Mouse (Mus musculus) midbrain, embryonic 16.5 days (tissue): ENCODE data around the gene Gm4981. TPM values are rescaled to one million over a fixed set of nuclear protein-coding genes. Genes with fewer than 3 reads are reported as not detected.
"Not testable (repeated sequence)": the region's sequence is repeated elsewhere in the genome, so short reads cannot be mapped to it uniquely, and the experiment has no call there.

ENCODE experiments used
- ATAC-seq: fragments of 200-750 bp; cut with Nextera tagmentation; 2 replicates; pipeline ENCODE4 v1.8.0; 2017; ENCODE audit warnings: moderate TSS enrichment
- H3K27ac ChIP-seq: fragments of 300-500 bp; sonication (generic); 2 replicates; pipeline ENCODE4 v1.5.1; 2014; ENCODE audit warnings: mild to moderate bottlenecking, low read length, mixed read lengths
- H3K27me3 ChIP-seq: fragments of 300-500 bp; sonication (generic); 2 replicates; pipeline ENCODE4 v1.6.1; 2014; ENCODE audit warnings: low read depth, low read length, mixed read lengths; ENCODE audit not compliant: control insufficient read depth, insufficient read depth
- H3K36me3 ChIP-seq: fragments of 300-500 bp; sonication (generic); 2 replicates; pipeline ENCODE4 v1.6.1; 2014; ENCODE audit warnings: mild to moderate bottlenecking, low read length, moderate library complexity, mixed read lengths; ENCODE audit not compliant: control insufficient read depth, insufficient read depth
- H3K4me1 ChIP-seq: fragments of 300-500 bp; sonication (generic); 2 replicates; pipeline ENCODE4 v1.6.1; 2014; ENCODE audit warnings: mild to moderate bottlenecking, low read length, mixed read lengths; ENCODE audit not compliant: control insufficient read depth, insufficient read depth
- H3K4me2 ChIP-seq: fragments of 300-500 bp; sonication (generic); 2 replicates; pipeline ENCODE4 v1.6.1; 2014; ENCODE audit warnings: mild to moderate bottlenecking, low read length, mixed read lengths
- H3K4me3 ChIP-seq: fragments of 300-500 bp; sonication (generic); 2 replicates; pipeline ENCODE4 v1.5.1; 2014; ENCODE audit warnings: low read depth, mild to moderate bottlenecking, low read length, moderate library complexity, mixed read lengths
- H3K9ac ChIP-seq: fragments of 300-500 bp; sonication (generic); 2 replicates; pipeline ENCODE4 v1.6.1; 2014; ENCODE audit warnings: low read depth, low read length, mixed read lengths
- H3K9me3 ChIP-seq: fragments of 300-500 bp; sonication (generic); replicated peaks from 2 replicates; pipeline ENCODE4 v1.6.1; 2014; ENCODE audit warnings: mild to moderate bottlenecking, low read length, mixed read lengths; ENCODE audit not compliant: control insufficient read depth, poor library complexity, severe bottlenecking
- WGBS: fragments of 180-500 bp; shearing (Covaris S2); extraction: QIAGEN DNeasy Blood & Tissue Kit; methylation state at CpG from one replicate; pipeline ENCODE4 v1.1.7; 2014; 5-methylcytosine and 5-hydroxymethylcytosine counted together
- polyA plus RNA-seq: library from polyadenylated mRNA; unstranded; fragments of >200 nt; fragmentation: Nextera tagmentation; extraction: Ambion mirVana; gene quantifications from 2 replicates; pipeline ENCODE4 v1.2.1, GENCODE M21; 2015

Gm4981 gene
- polyA plus RNA-seq, 1 experiment from 2014 or later = not detected

DNA sequence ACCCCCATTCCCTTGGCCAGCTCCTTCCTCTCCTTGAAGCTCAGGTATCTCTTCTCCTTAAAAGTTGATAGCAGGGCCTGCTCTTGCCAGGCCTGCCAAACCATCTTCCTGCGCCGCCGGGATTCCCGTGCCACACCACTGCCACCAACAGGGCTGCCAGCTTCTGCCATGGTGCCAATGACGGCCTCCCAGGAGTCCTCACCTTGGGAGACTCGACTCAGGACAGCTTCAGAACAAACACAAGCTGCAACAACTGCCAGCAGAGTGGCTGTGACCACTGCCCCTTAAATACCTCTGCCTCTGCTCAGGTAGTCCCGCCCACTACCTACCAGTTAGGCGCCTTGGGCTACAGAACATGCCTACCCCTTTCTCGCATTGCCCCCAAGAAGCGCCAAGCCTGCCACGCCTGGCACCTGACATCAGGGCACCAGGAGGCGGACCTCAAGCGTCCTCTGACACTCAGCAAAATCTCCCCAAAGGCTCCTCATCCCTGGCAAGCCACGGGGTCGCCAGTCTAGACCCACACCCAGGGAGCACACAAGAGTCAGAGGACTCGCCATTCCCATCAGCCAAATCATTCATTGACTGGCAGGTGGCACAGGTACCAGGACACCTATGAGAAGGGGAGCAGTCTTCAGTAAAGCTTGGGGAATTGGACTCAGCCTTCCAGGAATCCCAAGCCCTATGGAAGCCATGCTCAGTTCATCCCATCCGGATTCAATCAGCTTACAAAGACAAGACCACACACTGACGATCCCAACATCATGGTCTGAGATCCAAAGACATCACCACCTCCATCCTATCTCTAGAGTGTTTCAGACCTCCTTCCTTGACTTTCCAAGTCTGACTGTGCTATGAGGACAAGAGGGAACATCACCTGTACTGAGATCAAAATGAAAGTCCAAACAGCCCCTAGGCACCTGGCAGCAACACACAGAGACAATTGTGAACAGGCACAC, 11.4 kb downstream of the Gm4981 start, which contains the start of gene AW822073:
Gene AW822073 (minus strand): TSS at position 104 of the 959 bp plus-strand sequence.
- not testable (repeated sequence) for H3K4me3 ChIP-seq, H3K27me3 ChIP-seq, ATAC-seq, H3K9me3 ChIP-seq, H3K9ac ChIP-seq, H3K27ac ChIP-seq, H3K4me2 ChIP-seq, H3K36me3 ChIP-seq, H3K4me1 ChIP-seq
- 86% methylated on average over 16 of the region's 18 CpGs for WGBS

DNA sequence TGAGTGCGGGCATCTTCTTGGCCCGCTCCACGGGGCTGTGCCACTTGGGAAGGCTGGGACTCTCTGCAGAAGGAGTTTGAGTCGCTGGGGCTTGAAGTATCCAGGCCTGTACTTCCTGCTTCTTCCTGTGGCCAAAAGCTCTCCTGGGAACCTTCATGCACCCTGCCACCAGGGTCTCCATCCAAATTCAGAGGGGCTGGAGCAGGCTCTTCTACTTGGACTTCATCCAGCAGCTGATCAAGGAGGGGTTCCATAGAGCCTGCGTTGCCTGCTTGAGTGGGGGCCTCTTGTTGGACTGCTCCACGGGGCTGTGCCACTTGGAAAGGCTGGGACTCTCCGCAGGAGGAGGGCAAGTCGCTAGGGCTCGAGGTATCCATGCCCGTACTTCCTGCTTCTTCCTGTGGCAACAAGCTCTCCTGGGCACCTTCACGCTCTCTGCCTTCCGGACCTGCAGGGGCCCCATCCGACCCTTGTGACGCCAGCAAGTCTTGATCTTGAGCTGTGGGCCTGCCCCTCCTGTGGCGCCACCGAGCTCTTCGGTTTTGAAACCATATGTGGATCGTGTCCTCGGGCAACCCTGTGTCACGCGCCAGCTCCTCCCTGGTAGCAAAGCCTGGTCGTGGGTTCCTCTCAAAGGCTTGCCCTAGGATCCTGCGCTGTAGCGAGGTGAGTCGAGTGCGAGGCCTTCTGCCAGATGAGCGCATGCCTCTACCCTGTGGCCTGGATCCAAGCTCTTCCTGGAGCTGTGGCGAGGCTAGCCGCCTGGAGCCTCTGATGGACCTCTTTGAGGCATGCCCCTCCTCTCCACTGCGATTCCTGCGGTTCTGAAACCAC, 12.3 kb downstream of the Gm4981 start:
- not testable (repeated sequence) for H3K4me2 ChIP-seq, H3K9ac ChIP-seq, H3K9me3 ChIP-seq, H3K36me3 ChIP-seq, H3K27ac ChIP-seq, H3K4me3 ChIP-seq, H3K4me1 ChIP-seq, ATAC-seq, H3K27me3 ChIP-seq
- 85% methylated on average over 29 of the region's 31 CpGs for WGBS

DNA sequence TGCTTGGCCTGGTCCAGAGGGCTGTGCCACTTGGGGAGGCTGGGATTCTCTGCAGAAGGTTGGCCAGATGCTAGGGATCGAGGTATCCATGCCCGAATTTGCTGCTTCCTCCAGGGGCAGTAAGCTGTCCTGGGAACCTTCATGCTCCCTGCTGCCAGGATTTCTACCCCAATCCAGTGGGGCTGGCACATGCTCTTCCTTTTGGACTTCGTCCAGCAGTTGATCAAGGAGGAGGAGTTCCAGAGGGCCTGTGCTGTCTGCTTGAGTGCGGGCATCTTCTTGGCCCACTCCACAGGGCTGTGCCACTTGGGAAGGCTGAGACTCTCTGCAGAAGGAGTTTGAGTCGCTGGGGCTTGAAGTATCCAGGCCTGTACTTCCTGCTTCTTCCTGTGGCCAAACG, 13.3 kb downstream of the Gm4981 start:
- not testable (repeated sequence) for H3K27me3 ChIP-seq

DNA sequence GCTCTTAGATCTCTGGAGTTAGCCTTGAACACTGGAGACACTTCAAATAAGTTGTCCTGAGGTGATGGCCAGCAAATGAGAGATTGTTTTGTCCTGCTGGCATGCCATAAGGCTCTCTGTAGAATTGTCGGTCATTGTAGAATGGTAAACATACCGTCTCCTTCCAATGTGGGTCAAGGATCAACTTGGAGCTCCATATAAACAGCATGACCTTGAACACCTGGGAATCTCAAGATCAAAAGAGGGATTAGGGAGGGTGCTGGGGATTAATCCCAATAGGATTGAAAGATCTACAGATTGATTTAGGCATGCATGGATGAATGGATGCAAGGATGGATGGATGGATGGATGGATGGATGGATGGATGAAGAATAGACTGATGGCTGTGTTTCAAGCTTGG, 14.9 kb downstream of the Gm4981 start:
- WGBS = 92% methylated on average over 2 of the region's 2 CpGs
- not testable (repeated sequence) for H3K27me3 ChIP-seq, H3K36me3 ChIP-seq, ATAC-seq, H3K27ac ChIP-seq, H3K9ac ChIP-seq, H3K4me1 ChIP-seq, H3K9me3 ChIP-seq, H3K4me3 ChIP-seq, H3K4me2 ChIP-seq

More for the DNA sequence above, 13.3 kb downstream of the Gm4981 start:
- not testable (repeated sequence) for H3K9me3 ChIP-seq, H3K36me3 ChIP-seq, ATAC-seq, H3K9ac ChIP-seq, H3K27ac ChIP-seq, H3K4me1 ChIP-seq, H3K4me3 ChIP-seq, H3K4me2 ChIP-seq
- 89% methylated on average over 3 of the region's 6 CpGs for WGBS

DNA sequence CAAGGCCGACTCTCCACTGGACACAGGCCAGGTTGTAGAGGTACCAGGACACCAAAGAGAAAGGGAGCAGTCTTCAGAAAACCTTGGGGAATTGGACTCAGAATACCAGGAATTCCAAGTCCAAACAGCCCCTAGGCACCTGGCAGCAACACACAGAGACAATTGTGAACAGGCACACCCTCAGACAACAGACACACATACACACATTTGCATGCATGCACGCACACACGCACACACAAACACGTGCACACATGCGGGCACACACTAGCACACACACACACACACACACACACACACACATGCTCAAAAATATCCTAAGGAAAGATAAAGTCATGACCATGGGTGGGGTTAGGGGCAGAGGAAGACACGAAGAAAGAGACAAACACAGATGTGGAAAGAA, 15.8 kb downstream of the Gm4981 start:
- Histone ChIP-seq H3K9me3 (no peaks in the 10 kb centered on the region; the same call in none of the 2 replicates), H3K4me3 (no peak overlapping the region), H3K27me3 (no peaks in the 10 kb centered on the region), H3K4me2 (no peak overlapping the region), H3K36me3 (no peaks in the 10 kb centered on the region), H3K27ac (no peak overlapping the region), H3K4me1 (no peaks in the 10 kb centered on the region), H3K9ac (no peak overlapping the region)
- 82% methylated on average over 6 of the region's 6 CpGs for WGBS
- ATAC-seq = no peak

DNA sequence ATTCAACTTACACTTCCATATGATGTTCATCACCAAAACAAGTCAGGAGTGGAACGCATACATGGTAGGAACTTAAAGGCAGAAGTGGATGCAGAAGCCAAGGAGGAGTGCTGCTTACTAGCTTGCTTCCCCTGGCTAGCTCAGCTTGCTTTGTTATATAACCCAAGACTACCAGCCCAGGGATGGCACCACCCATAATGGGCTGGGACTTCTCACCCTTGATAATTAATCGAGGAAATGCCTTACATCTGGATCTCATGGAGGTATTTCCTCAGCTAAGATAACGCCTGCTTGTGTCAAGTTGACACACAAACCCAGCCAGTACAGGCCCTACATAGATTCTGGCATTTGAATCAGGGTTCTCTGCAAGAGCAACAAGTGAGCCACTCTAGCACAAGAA, 19.1 kb downstream of the Gm4981 start:
- H3K36me3 ChIP-seq = no peaks in the 10 kb centered on the region
- H3K9me3 ChIP-seq = no peaks in the 10 kb centered on the region; the same call in 1 of the 2 replicates
- no peaks in the 10 kb centered on the region for H3K27me3 ChIP-seq
- no peak for ATAC-seq
- WGBS = 85% methylated on average over 3 of the region's 3 CpGs
- no peak overlapping the region for H3K9ac ChIP-seq
- H3K27ac ChIP-seq = no peak overlapping the region
- no peaks in the 10 kb centered on the region for H3K4me1 ChIP-seq
- no peak overlapping the region for H3K4me2 ChIP-seq
- H3K4me3 ChIP-seq = no peak overlapping the region

DNA sequence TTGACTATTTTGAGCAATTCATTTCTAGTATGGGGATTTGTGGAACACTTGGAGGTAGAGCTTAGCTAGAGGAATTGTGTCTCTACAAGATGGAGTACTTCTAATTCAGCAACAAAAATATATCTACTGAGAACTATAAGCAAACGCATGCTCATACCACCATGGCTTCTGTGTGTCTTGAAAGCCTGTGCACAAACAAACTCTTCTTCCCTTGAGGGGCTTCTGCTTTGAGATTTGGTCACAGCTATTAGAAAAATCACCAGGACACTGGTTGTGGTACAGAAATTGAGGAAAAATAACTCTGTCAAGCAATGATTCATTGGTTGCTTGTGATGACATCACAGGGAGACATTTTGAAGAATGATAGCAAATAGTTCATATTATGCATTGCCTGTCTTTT, 21.1 kb downstream of the Gm4981 start:
- Histone ChIP-seq H3K9ac (no peak overlapping the region), H3K9me3 (no peaks in the 10 kb centered on the region; the same call in none of the 2 replicates), H3K36me3 (no peaks in the 10 kb centered on the region), H3K4me1 (no peaks in the 10 kb centered on the region), H3K27ac (no peak overlapping the region), H3K4me2 (no peak overlapping the region), H3K4me3 (no peak overlapping the region), H3K27me3 (no peaks in the 10 kb centered on the region)
- 98% methylated on average over 1 of the region's 1 CpGs for WGBS
- no peak for ATAC-seq

DNA sequence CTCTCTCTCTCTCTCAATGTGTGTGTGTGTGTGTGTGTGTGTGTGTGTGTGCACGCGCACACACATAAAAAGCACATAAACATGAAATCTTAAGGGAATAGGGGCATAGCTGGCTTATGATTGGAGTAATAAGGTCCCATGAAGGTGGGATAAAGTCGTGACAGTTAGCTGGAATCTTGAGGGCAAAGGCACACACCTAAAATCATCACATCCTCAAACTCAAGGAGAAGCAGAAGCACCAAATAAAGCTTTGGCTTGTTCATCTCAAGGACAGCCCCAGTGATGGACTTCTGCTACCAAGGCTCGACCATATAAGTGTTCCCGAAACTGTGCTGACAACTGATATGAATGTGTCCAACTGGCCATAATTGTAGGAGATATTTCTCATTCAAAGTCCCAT, 21.6 kb downstream of the Gm4981 start:
- H3K9ac ChIP-seq = no peak overlapping the region
- H3K36me3 ChIP-seq = no peaks in the 10 kb centered on the region
- H3K4me2 ChIP-seq = no peak overlapping the region
- 82% methylated on average over 5 of the region's 5 CpGs for WGBS
- H3K4me3 ChIP-seq = no peak overlapping the region
- H3K4me1 ChIP-seq = no peaks in the 10 kb centered on the region
- no peak overlapping the region for H3K27ac ChIP-seq
- no peak for ATAC-seq
- H3K27me3 ChIP-seq = no peaks in the 10 kb centered on the region
- H3K9me3 ChIP-seq = no peaks in the 10 kb centered on the region; the same call in none of the 2 replicates

DNA sequence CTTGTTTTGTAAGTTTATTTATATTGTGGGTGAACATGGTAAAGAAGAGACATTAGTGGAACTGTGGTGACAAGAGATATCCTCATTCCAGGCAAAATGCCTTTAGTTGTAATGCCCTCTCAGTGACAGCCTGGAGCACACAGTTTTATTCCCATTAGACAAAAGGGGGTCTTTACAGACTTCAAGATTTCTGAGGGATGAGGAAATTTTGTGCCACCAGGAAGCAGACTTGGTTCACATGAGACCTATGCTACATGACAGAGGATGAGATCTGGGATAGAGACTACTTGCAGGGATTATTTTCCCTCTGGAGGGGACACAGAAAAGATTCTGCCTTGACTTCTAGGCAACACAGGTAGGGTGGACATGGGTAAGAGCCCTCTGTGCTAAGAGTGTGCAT, 22.0 kb downstream of the Gm4981 start:
- Histone ChIP-seq H3K4me2 (no peak overlapping the region), H3K36me3 (no peaks in the 10 kb centered on the region), H3K9ac (no peak overlapping the region), H3K4me3 (no peak overlapping the region), H3K27me3 (no peaks in the 10 kb centered on the region), H3K4me1 (no peaks in the 10 kb centered on the region), H3K9me3 (no peaks in the 10 kb centered on the region; the same call in none of the 2 replicates), H3K27ac (no peak overlapping the region)
- no peak for ATAC-seq
